Mouse (Mus musculus) CD8-positive naive resting alpha-beta T cell, adult 2 months (primary cell): ENCODE measurements around the gene Sacm1l.

Source experiments
- DNase-seq, 2 experiments: peaks; one replicate each; pipeline ENCODE4 v3.0.0; 2022; ENCODE audit warnings: low read depth in 2 of 2, low spot score in 2 of 2

Sacm1l gene

GRCm38 (mm10) chr9:123508986-123509385, 20.6 kb upstream of the Sacm1l start:
- DNase-seq = no peak

DNA sequence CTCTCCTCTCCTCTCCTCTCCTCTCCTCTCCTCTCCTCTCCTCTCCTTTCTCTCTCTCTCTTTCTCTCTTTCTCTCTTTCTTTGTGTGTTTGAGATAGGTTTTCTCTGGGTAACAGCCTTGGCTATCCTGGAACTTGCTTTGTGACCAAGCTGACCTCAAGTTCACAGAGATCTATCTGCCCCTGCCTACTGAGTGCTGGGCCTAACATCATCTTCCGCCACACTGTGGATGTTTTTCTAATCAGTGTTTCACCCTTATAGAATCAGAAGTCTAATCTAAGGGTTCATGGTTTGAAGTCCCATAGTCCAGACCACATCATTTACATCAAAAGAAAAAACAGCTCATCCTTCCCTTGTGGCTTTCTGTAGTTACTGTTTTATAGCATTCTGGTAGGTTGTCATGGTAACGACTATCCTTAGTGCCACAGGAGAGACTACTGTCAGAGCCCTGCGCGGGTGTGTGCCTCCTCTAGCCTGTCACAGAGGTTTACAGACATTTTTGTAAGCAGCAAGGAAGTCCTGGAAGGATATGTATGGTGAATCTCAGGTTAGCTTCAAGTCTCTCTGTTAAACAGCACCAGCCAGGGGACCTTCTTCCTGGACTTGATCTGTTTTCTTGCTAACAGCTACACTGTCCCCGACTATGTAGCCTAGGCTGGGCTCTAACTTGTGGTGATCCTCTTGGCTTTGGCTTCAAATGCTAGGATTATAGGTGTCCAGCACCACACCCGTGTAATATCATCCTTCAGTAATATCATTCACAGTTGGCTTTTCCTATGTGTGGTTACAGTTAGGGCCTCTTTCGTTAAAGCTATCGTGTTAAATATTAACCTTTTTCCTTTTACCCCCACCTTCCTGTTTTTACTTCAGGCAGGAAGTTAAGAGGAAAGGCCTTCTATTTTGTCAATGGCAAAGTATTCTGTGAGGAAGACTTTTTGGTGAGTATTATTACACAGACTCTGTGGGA, 19.6 kb upstream of the Sacm1l start:
- peak; percentile 69 to 71 for DNase-seq

GRCm38 (mm10) chr9:123510926-123511325, 18.6 kb upstream of the Sacm1l start:
- no peak for DNase-seq

GRCm38 (mm10) chr9:123512482-123512881, 17.1 kb upstream of the Sacm1l start:
- no peak for DNase-seq

DNA sequence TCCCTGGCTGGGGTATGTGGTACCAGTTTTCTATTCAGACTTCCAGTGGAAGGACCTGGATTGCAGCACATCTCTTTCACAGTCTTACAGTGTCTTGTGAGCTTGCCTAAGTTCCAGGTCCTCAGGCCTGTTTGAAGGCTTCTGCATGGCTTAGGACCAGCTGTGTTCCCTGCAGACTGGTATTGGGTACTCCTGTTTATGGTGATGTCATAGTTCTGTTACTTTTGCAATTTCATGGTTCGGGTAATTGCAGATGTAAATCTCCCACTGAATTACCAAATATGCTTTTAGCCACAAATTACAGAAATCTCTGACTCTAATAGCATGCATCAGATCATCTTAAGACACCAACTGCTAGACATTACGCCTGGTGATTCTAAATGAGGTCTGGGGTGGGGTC, 14.5 kb upstream of the Sacm1l start:
- DNase-seq = no peak

DNA sequence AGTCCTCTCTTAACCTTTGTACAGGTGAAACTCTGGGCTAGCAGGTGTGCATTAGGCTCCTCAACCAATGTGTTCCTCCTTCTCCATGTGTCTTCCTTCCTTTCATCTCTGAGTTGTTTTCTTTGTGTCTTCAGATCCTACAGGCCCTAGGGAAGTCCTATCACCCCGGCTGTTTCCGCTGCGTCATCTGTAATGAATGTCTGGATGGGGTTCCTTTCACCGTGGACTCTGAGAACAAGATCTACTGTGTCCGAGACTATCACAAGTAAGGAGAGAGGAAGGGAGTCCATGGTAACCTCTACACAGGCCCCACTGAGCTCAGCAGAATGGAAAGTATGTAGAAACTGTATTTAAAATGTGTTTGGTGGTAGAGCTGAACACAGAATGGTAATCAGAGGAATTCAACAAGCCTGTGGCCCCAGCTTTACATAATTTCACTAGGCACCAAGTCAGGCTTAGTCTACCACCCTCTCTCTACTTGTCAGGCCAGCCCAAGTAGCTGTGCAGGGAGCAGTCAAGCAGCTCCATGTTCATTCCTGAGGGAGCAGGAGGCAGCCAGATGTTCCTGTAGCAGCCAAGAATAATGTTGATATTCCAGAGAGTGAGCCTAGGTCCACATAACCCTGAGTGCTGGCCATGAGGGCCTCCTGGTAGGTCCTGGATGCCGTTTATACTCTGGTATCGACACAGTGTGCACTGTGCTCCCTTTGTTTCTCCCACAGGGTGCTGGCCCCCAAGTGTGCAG, 12.7 kb upstream of the Sacm1l start:
- DNase-seq = no peak

- peak; percentile 56 to 71 for DNase-seq
Observed at GRCm38 (mm10) chr9:123518969-123519894, 10.3 kb upstream of the Sacm1l start.

- DNase-seq = no peak
Observed at GRCm38 (mm10) chr9:123520735-123521134, 8.8 kb upstream of the Sacm1l start.

DNA sequence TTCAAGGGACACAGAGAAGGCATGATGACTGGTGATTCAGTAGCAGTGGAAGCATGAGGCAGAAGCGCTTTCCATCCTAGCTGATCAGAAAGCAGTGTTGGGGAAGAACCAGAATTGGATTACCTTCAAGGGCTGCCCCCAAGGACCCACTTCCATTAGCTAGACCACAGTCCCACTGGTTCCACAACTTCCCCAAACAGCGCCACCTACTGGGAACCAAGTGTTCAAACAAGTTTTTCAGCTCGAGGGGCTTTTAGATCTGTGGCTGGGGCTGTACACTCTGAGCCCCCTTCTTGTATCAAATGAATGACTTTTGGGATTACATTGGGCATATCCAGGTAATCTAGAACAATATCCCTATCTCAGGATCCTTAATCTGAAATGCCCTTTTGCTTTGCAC, 5.9 kb upstream of the Sacm1l start:
- peak; percentile 51 to 60 for DNase-seq

DNA sequence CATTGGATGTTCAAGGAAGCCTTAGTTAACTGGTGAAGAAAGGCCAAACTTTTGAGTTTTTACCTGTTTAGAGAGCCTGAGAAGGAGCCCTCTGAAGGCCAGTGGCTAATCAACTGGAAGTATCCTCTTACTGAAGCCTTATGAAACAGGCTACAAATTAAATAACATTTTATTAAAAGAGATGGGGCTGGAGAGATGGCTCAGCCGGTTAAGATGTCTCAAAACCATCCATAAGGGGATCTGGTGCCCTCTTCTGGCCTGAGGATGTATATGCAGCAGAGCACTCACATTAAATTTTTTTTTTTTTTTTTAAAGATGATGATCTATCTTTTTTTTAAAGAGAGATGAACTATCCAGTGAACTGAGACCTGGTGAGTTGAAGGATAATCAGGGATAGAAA, 4.5 kb upstream of the Sacm1l start:
- DNase-seq = peak; percentile 58 to 78

GRCm38 (mm10) chr9:123526502-123526901, 3.1 kb upstream of the Sacm1l start:
- no peak for DNase-seq

DNA sequence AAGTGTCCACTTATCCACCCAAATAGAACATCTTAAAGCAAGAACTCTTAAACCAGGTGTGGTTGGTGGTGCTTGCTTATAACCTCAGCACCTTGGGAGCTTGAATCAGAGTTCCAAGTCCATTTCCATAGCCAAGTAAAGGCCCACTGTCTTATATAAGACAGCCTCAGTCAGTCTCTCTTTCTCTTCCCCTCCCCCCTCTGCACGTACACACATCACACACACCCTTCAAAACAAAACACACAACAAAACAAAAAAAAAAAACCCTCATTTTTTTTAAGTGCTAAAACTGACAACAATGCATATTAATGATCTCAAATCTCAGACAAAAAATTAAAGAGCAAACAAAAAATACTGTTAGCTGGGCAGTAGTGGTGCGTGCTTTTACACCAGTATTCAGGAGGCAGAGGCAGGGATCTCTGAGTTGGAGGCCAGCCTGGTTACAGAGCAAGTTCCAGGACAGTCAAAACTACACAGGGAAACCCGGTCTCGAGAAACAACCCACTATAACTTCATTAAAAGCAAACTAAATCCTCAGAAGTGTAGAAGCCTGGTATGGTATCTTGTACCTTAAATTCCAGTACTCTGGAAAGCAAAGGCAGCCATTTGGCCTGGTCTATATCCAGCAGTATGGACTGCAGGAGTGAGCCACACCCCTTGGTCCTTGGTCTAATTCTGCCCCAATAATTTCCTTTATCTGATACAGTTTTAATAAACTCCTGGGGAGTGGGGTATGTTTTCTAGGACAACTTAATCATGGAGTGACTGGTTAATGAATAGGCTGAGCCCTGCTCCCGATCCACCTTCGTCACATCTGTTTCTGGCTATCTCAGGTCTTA, 1.3 kb upstream of the Sacm1l start:
- DNase-seq = no peak

DNA sequence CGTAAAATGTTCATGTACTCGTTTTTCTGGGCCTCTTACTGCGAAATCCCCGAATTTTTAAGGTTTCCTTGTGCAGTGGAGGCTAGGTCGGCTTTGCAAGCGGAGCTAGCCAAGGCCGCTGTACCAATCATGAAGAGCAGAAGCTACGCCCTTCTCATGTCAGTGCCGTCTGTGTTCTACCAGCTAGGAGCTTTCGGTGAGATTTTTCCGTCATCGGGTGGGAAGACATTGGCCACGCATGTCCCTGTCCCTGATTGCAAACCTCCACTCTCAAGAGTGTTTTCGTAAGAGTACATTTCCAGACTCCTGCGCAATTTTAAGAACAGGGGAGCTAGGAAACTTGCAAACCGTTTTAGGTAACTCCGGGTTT, 648 bp upstream of the Sacm1l start:
- DNase-seq = no peak

DNA sequence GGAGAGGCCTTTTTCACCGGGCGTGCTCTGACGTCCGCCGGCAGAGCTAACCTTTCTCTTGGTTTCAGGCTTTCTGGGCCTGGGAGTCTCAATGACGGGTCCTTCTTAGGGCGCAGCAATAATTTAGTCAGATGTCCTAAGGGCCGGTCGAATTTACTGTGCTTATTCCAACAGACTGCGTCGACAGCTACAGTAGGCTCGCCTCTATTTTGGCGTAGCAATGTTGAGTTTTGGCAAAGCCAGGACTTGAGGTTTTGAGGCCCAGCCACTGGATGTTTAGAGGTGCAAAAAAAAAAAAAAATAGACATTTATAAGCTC, 558 bp downstream of the Sacm1l start:
- no peak for DNase-seq

GRCm38 (mm10) chr9:123530566-123531130, 1.1 kb downstream of the Sacm1l start:
- DNase-seq = no peak

DNA sequence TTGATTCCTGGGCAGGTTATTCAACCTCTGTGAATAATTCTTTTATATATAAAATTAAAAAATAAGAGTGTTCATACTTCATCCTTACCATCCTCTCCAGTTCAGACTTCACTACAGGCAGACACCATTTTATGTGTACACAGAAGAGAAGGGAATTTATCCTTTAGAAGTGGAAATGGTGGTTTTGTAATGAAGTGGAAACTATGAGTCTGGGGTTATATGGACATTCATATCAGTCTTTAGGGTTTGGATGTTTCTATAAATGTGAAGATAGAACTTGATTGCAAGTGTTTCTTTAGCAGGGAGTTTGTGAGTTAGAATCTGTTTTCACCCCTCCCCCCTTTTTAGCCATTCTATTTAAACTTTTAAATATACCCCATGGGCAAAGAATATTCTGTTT, 1.7 kb downstream of the Sacm1l start:
- no peak for DNase-seq

DNA sequence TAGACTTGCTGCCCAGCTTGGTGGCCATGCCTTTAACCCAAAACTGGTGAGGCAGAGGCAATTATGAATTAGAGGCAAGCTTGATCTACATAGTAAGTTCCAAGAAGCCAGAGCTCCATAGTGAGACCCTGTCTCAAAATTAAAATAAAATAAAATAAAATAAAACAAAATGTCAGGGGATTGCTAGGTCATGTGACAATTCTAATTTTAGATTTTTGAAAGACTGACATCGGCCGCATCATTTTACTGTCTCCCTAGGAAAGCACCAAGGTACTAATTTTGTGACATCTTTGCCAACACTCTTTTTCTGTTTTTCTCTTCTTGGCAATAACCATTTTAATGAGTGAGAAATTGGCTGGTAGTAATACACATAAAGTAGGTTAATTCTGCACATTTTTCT, 7.1 kb downstream of the Sacm1l start:
- DNase-seq = no peak

GRCm38 (mm10) chr9:123538189-123538588, 8.6 kb downstream of the Sacm1l start:
- no peak for DNase-seq

- no peak for DNase-seq
Observed at GRCm38 (mm10) chr9:123539093-123539492, 9.5 kb downstream of the Sacm1l start.

- no peak for DNase-seq
Observed at GRCm38 (mm10) chr9:123539823-123540222, 10.3 kb downstream of the Sacm1l start.
